Mouse (Mus musculus) heart, postnatal 0 days (tissue): ENCODE measurements around the gene Ddx46. TPM values are rescaled to one million over a fixed set of nuclear protein-coding genes. Genes with fewer than 3 reads are reported as not detected.
"Not testable (repeated sequence)": the region's sequence is repeated elsewhere in the genome, so short reads cannot be mapped to it uniquely, and the experiment has no call there.

Experiments used
- ATAC-seq: fragments of 200-750 bp; cut with Nextera tagmentation; 2 replicates; pipeline ENCODE4 v1.8.0; 2017; ENCODE audit warnings: low read depth, moderate number of reproducible peaks, moderate library complexity; ENCODE audit not compliant: insufficient read depth
- DNase-seq: peaks from one replicate; pipeline ENCODE4 v3.0.0-alpha.2; 2016; ENCODE audit warnings: low spot score
- H3K27ac ChIP-seq: fragments of 300-500 bp; sonication (generic); 2 replicates; pipeline ENCODE4 v1.5.1; 2014; ENCODE audit warnings: low read depth, mild to moderate bottlenecking
- H3K27me3 ChIP-seq: fragments of 300-500 bp; sonication (generic); 2 replicates; pipeline ENCODE4 v1.6.1; 2014; ENCODE audit warnings: low read length, mixed read lengths; ENCODE audit not compliant: control insufficient read depth, insufficient read depth
- H3K36me3 ChIP-seq: fragments of 300-500 bp; sonication (generic); replicated peaks from 2 replicates; pipeline ENCODE4 v1.6.1; 2014; ENCODE audit warnings: low read length, mixed read lengths; ENCODE audit not compliant: control insufficient read depth, insufficient read depth
- H3K4me1 ChIP-seq: fragments of 300-500 bp; sonication (generic); 2 replicates; pipeline ENCODE4 v1.6.1; 2014; ENCODE audit warnings: antibody characterized with exemption; ENCODE audit not compliant: control insufficient read depth, insufficient read depth
- H3K4me2 ChIP-seq: fragments of 300-500 bp; sonication (generic); 2 replicates; pipeline ENCODE4 v1.6.1; 2014; ENCODE audit warnings: low read depth, mild to moderate bottlenecking, low read length, moderate library complexity
- H3K4me3 ChIP-seq: fragments of 300-500 bp; sonication (generic); 2 replicates; pipeline ENCODE4 v1.5.1; 2014; ENCODE audit warnings: low read depth, low read length
- H3K9ac ChIP-seq: fragments of 300-500 bp; sonication (generic); replicated peaks from 2 replicates; pipeline ENCODE4 v1.6.1; 2014; ENCODE audit warnings: low read depth, low read length, mixed read lengths
- H3K9me3 ChIP-seq: fragments of 300-500 bp; sonication (generic); replicated peaks from 2 replicates; pipeline ENCODE4 v1.6.1; 2016; ENCODE audit warnings: low read length; ENCODE audit not compliant: control insufficient read depth
- CTCF ChIP-seq: IDR thresholded peaks from 2 replicates; pipeline ENCODE4 v1.5.1; 2016; ENCODE audit warnings: antibody characterized with exemption, control low read depth, low read depth
- EP300 ChIP-seq: IDR thresholded peaks from 2 replicates; pipeline ENCODE4 v1.6.1; 2016; ENCODE audit warnings: antibody characterized with exemption, low read depth
- WGBS: fragments of 180-500 bp; shearing (Covaris S2); extraction: QIAGEN DNeasy Blood & Tissue Kit; methylation state at CpG from one replicate; pipeline ENCODE4 v1.1.7; 2014; 5-methylcytosine and 5-hydroxymethylcytosine counted together
- polyA plus RNA-seq: library from polyadenylated mRNA; unstranded; fragments of >200 nt; fragmentation: Nextera tagmentation; extraction: Ambion mirVana; gene quantifications from 2 replicates; pipeline ENCODE4 v1.2.1, GENCODE M21; 2015
- total RNA-seq: library from RNA; depleted of rRNA; stranded (reverse); fragments of >200 nt; gene quantifications from 2 replicates; pipeline ENCODE4 v1.2.3, GENCODE M21; 2014; ENCODE audit warnings: low replicate concordance

The Ddx46 gene
- total and polyA plus RNA-seq, 2 experiments from 2014 or later, result 10.6 to 14.3 TPM

DNA sequence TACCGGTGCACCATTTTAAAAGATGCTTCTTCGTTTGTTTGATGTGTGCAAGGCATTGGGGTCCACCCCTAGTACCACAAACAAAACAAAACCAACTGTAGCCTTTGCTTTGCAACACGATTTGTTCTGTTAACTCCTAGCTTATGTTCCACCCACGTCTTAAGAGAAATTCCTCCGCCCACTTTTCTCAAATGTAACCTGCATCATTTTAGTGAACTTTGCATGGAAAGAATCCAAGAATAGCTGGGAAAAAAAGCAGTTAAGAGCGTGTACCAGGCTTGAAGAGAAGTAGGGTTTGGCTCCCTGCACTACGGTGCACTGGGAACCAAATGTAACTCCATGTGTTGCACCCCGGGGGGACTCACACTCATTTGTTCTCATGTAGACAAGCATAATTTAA, 59.3 kb downstream of the Ddx46 start:
- no peak for DNase-seq
- TF ChIP-seq EP300 (no peak), CTCF (no peak)

DNA sequence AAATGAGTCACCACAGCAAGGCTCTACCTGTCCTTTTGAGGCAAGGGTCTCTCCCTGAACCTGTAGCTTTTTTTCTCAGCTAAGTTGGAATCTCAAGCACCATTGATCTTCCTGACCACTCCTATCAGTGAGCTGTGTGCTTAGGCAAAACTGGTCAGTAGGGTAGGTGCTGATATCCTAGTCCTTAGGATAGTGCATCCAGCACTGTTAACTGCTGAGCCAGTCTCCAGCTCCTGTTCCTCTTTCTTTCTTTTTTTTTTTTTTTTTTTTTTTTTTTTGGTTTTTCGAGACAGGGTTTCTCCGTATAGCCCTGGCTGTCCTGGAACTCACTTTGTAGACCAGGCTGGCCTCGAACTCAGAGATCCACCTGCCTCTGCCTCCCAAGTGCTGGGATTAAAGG, 61.2 kb downstream of the Ddx46 start:
- Histone ChIP-seq H3K36me3 (peaks cover 26% of the 10 kb centered on the region), H3K4me1 (peaks cover 22% of the 10 kb centered on the region)
- not testable (repeated sequence) for H3K4me2 ChIP-seq, H3K27ac ChIP-seq, H3K9ac ChIP-seq, H3K4me3 ChIP-seq, H3K27me3 ChIP-seq, H3K9me3 ChIP-seq, ATAC-seq, DNase-seq
- no CpG with 5 or more reads among the region's 3 CpGs for WGBS

More for the DNA sequence above, 59.3 kb downstream of the Ddx46 start:
- peak overlapping the region; percentile 67 for H3K4me2 ChIP-seq
- 11% methylated on average over 8 of the region's 8 CpGs for WGBS
- H3K4me3 ChIP-seq, result peak overlapping the region; percentile 97
- no peaks in the 10 kb centered on the region for H3K9me3 ChIP-seq
- peak overlapping the region; percentile 99 for H3K9ac ChIP-seq
- H3K4me1 ChIP-seq, result peaks cover 22% of the 10 kb centered on the region
- H3K27ac ChIP-seq, result no peak overlapping the region
- H3K27me3 ChIP-seq, result no peaks in the 10 kb centered on the region
- H3K36me3 ChIP-seq, result peaks cover 10% of the 10 kb centered on the region
- no peak for ATAC-seq

- Histone ChIP-seq H3K27me3 (no peaks in the 10 kb centered on the region), H3K4me2 (no peak overlapping the region), H3K4me3 (no peak overlapping the region), H3K4me1 (0 out of 2 replicates have a peak, but pooled peaks cover 5% of the 10 kb centered on the region), H3K9me3 (no peaks in the 10 kb centered on the region), H3K36me3 (peaks cover 37% of the 10 kb centered on the region), H3K27ac (no peak overlapping the region), H3K9ac (no peak overlapping the region)
- TF ChIP-seq EP300, result no peak
- no peak for TF ChIP-seq CTCF
- WGBS, result 75% methylated on average over 4 of the region's 4 CpGs
- DNase-seq (no peak), ATAC-seq (no peak)
These were observed 69.5 kb downstream of the Ddx46 start for GRCm38 (mm10) chr13:55704301-55704700.

DNA sequence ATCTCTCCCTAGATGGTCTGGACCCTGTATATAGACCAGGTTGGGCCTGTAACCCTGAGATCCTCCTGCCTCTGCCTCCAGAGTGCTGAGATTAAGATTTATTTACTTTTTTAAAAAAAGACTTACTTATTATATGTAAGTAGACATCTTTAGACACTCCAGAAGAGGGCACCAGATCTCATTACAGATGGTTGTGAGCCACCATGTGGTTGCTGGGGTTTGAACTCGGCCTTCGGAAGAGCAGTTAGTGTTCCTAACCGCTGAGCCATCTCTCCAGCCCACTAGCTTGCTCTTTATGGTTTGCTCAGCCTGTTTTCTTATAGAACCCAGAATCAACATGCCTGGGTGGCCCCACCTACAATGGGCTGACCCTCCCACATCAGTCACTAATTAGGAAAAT, 78.0 kb downstream of the Ddx46 start:
- 91% methylated on average over 3 of the region's 3 CpGs for WGBS
- TF ChIP-seq CTCF (no peak), EP300 (no peak)
- no peak overlapping the region for H3K27ac ChIP-seq

GRCm38 (mm10) chr13:55714501-55715166, 79.8 kb downstream of the Ddx46 start, which contains the start of gene Txndc15:
Gene Txndc15, plus strand, starts transcription at chr13:55714650.
- TF ChIP-seq CTCF (no peak), EP300 (no peak)
- WGBS, result under 1% methylated on average over 62 of the region's 63 CpGs
- peak within 1 kb of the TSS; percentile 92 for H3K4me3 ChIP-seq
- DNase-seq, result peak; percentile 68
- ATAC-seq, result peak; percentile 95
- H3K27ac ChIP-seq, result peak within 1 kb of the TSS; percentile 90
- peaks cover 6% of the 10 kb centered on the region; the same call in 1 of the 2 replicates for H3K4me1 ChIP-seq
- H3K4me2 ChIP-seq, result peak within 1 kb of the TSS; percentile 69
- peak within 1 kb of the TSS; percentile 95 for H3K9ac ChIP-seq
- H3K27me3 ChIP-seq, result no peaks in the 10 kb centered on the region
- no peaks in the 10 kb centered on the region for H3K9me3 ChIP-seq
- peaks cover 11% of the 10 kb centered on the region for H3K36me3 ChIP-seq

More for the DNA sequence above, 78.0 kb downstream of the Ddx46 start:
- no peak overlapping the region for H3K4me3 ChIP-seq
- no peaks in the 10 kb centered on the region for H3K9me3 ChIP-seq
- ATAC-seq, result no peak
- peaks cover 14% of the 10 kb centered on the region; the same call in 1 of the 2 replicates for H3K4me1 ChIP-seq
- 0 out of 2 replicates have a peak, but pooled peaks cover under 1% of the 10 kb centered on the region for H3K36me3 ChIP-seq
- H3K9ac ChIP-seq, result no peak overlapping the region
- no peak overlapping the region for H3K4me2 ChIP-seq
- H3K27me3 ChIP-seq, result no peaks in the 10 kb centered on the region
- no peak for DNase-seq

DNA sequence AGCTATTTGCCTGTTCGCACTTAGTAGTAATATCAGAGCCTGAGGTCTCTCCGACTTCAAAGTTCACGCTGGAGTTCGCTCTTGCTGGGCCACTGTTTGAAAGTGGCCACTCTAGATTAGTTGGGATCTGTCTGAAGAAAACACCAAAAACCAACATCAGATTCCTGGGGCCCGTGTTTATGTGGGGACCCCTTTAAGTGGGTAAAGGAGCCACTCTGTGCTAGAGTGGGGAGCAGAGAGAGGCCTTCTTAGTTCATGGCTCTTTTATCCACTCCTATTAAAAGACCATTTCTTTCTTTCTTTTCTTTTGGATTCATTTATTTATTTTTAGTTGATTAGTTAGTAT, 80.3 kb downstream of the Ddx46 start:
- peak overlapping the region; percentile 92 for H3K4me3 ChIP-seq
- H3K4me2 ChIP-seq, result peak overlapping the region; percentile 69
- ATAC-seq (no peak), DNase-seq (no peak)
- H3K9me3 ChIP-seq, result no peaks in the 10 kb centered on the region
- TF ChIP-seq EP300 (no peak), CTCF (no peak)
- H3K27me3 ChIP-seq, result no peaks in the 10 kb centered on the region
- H3K36me3 ChIP-seq, result peaks cover 16% of the 10 kb centered on the region
- 5% methylated on average over 5 of the region's 5 CpGs for WGBS
- H3K27ac ChIP-seq, result peak overlapping the region; percentile 90
- peaks cover 5% of the 10 kb centered on the region; the same call in 1 of the 2 replicates for H3K4me1 ChIP-seq
- peak overlapping the region; percentile 95 for H3K9ac ChIP-seq
